Mouse (Mus musculus): Measurements from ENCODE around the gene Gnl1. TPM values are rescaled to one million over a fixed set of nuclear protein-coding genes. Genes with fewer than 3 reads are reported as not detected.

The Gnl1 gene
- polyA plus RNA-seq, 1 experiment from 2014 or later, result 37.6 TPM

DNA sequence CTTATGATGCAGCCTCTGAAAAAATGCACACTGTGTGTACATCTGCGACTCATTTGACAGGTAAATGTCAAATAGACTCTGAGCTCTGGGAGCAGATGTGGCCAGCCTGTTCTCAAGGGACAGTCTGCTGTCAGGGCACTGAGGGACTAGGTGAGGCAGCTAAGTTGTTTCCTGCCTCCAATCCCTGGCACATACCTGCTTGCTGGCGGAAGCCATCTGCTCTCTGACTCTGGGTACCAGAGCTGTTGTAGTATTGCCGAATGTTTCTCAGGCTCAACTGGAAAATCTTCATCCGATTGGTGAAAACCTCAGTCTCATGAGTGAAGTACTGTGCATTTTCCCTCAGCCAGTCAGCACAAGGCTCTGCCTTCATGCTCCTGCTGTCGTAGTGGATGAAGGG, 37.4 kb downstream of the Gnl1 start:
- Histone ChIP-seq H3K4me3 (ENCODE audit: low read depth, low read length) (no peak overlapping the region), H3K27me3 (ENCODE audit: control insufficient read depth, insufficient read depth, low read length) (no peaks in the 10 kb centered on the region), H3K4me1 (ENCODE audit: control insufficient read depth, insufficient read depth, low read length) (no peaks in the 10 kb centered on the region), H3K36me3 (ENCODE audit: control insufficient read depth, insufficient read depth, low read length) (no peaks in the 10 kb centered on the region), H3K4me2 (replicated peaks; ENCODE audit: low read depth, low read length) (no peak overlapping the region), H3K9me3 (ENCODE audit: control insufficient read depth, low read depth, low read length) (no peaks in the 10 kb centered on the region), H3K9ac (replicated peaks; ENCODE audit: low read depth, low read length) (no peak overlapping the region), H3K27ac (ENCODE audit: low read length) (no peak overlapping the region)
- WGBS, result 84% methylated on average over 5 of the region's 5 CpGs
- ATAC-seq (ENCODE audit: insufficient number of reproducible peaks, insufficient read depth, low FRiP score, low read depth), result no peak

DNA sequence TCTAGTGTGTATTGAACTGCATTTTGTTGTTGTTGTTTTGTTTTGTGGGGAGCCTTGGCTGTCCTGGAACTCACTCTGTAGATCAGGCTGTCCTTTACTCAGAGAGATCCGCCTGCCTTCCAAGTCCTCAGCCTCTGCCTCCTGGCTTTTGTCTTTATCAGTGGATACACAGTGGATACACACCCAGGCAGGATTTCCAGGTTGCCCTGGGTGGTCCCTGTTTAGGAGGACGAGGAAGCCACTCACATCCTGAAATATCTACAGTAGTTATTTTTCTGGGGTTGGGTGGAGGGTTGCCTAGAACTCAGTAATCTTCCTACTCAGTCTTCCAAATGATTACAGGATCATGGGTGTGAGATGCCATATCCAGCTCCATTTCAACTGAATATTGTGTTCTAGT, 39.3 kb downstream of the Gnl1 start:
- Histone ChIP-seq H3K4me3 (ENCODE audit: low read depth, low read length) (no peak overlapping the region), H3K9me3 (ENCODE audit: control insufficient read depth, low read depth, low read length) (no peaks in the 10 kb centered on the region), H3K9ac (replicated peaks; ENCODE audit: low read depth, low read length) (no peak overlapping the region), H3K27me3 (ENCODE audit: control insufficient read depth, insufficient read depth, low read length) (no peaks in the 10 kb centered on the region), H3K27ac (ENCODE audit: low read length) (no peak overlapping the region), H3K4me2 (replicated peaks; ENCODE audit: low read depth, low read length) (no peak overlapping the region), H3K4me1 (ENCODE audit: control insufficient read depth, insufficient read depth, low read length) (no peaks in the 10 kb centered on the region), H3K36me3 (ENCODE audit: control insufficient read depth, insufficient read depth, low read length) (no peaks in the 10 kb centered on the region)
- ATAC-seq (ENCODE audit: insufficient number of reproducible peaks, insufficient read depth, low FRiP score, low read depth), result no peak
- 66% methylated on average over 2 of the region's 2 CpGs for WGBS

DNA sequence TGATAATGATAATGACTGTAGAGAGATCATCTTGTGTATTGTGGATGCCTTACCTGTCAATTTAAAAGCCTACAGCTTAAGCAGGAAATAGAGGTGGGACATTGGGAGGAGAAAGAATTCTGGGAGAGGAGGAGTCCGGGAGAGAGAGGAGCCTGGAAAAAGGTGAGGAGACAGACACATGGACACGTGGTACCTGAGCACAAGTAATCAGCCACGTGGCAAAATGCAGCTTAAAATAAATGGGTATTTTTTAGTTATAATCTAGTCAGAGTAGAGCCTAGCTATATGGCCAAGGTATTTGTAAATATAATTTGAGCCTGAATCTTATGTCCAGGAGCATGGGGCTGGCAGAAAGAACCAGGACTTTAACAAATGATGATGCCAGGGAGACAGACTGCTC, 39.9 kb downstream of the Gnl1 start:
- no peaks in the 10 kb centered on the region for H3K9me3 ChIP-seq (ENCODE audit: control insufficient read depth, low read depth, low read length)
- WGBS, result 63% methylated on average over 3 of the region's 3 CpGs
- no peak overlapping the region for H3K4me3 ChIP-seq (ENCODE audit: low read depth, low read length)
- H3K36me3 ChIP-seq (ENCODE audit: control insufficient read depth, insufficient read depth, low read length), result no peaks in the 10 kb centered on the region
- H3K4me2 ChIP-seq (replicated peaks; ENCODE audit: low read depth, low read length), result no peak overlapping the region
- H3K27ac ChIP-seq (ENCODE audit: low read length), result no peak overlapping the region
- no peak for ATAC-seq (ENCODE audit: insufficient number of reproducible peaks, insufficient read depth, low FRiP score, low read depth)
- H3K4me1 ChIP-seq (ENCODE audit: control insufficient read depth, insufficient read depth, low read length), result peaks cover 4% of the 10 kb centered on the region; the same call in 1 of the 2 replicates
- no peak overlapping the region for H3K9ac ChIP-seq (replicated peaks; ENCODE audit: low read depth, low read length)
- no peaks in the 10 kb centered on the region for H3K27me3 ChIP-seq (ENCODE audit: control insufficient read depth, insufficient read depth, low read length)

DNA sequence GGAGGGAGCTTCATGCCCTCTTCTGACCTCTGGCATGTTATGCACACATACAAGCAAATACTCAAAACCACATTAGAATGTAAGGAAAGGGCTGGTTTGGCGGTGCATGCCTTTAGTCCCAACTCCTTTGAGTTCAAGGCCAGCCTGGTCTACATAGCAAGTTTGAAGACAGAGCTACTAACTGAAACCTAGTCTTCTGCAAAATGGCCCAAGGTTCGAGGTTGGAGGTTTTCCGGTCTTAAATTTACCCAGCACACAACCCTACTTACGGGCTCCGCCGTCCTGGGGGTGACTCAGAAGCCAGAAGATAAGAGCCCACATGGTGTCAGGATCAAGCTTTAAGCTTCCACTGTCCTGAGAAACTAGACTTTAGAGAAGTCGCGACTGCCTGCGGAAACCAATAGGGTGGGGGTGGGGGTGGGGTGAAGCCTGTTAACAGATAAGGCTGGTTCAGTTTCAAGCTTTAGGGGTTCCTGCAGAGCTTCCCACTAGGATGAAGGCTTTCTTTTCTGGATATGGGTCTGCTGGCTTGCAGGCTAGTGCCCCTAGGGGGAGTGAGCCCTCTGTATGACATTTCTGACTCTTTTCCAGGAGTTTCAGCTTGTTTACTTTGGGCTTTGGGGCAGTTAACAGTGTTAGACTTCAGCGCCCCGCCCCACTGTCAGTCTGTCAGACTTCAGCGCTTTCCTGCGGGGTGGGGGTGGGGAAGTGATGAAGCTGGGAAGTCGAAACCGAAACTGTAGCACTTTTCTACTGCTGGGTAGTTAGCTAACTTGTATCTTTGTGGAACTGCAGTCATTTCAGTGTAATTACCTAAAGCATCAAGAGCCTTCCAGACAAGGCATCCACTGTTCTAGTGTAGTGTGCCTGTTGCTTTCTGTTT, 40.8 kb downstream of the Gnl1 start, which contains the start of gene H2-T24:
H2-T24 (minus strand) TSS at position 370 of the 883 bp plus-strand sequence.
- WGBS, result 33% methylated on average over 15 of the region's 15 CpGs
- H3K27me3 ChIP-seq (ENCODE audit: control insufficient read depth, insufficient read depth, low read length), result no peaks in the 10 kb centered on the region
- H3K36me3 ChIP-seq (ENCODE audit: control insufficient read depth, insufficient read depth, low read length), result no peaks in the 10 kb centered on the region
- H3K4me2 ChIP-seq (replicated peaks; ENCODE audit: low read depth, low read length), result no peak within 1 kb of the TSS; the same call in 1 of the 2 replicates
- H3K4me3 ChIP-seq (ENCODE audit: low read depth, low read length), result no peak within 1 kb of the TSS
- peak; percentile 50; the same call in 1 of the 2 replicates for ATAC-seq (ENCODE audit: insufficient number of reproducible peaks, insufficient read depth, low FRiP score, low read depth)
- no peaks in the 10 kb centered on the region for H3K9me3 ChIP-seq (ENCODE audit: control insufficient read depth, low read depth, low read length)
- H3K9ac ChIP-seq (replicated peaks; ENCODE audit: low read depth, low read length), result no peak within 1 kb of the TSS
- peaks cover 6% of the 10 kb centered on the region; the same call in 1 of the 2 replicates for H3K4me1 ChIP-seq (ENCODE audit: control insufficient read depth, insufficient read depth, low read length)
- no peak within 1 kb of the TSS for H3K27ac ChIP-seq (ENCODE audit: low read length)

DNA sequence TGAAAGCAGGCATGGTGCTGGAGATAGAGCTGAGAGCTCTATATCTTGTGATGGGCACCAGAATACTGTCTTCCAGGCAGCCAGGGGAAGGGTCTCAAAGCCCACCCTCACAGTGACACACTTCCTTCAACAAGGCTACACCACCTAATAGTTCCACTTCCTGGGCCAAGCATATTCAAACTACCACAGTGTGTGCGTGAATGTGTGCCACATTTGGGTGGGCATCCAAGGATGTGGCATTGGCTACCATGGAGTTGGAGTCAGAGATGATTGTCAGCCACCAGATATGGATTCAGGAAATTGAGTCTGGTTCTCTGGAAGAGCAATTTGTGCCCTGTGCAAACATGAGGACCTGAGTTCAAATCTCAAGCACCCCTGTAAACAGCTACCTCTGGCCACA, 41.7 kb downstream of the Gnl1 start:
- 88% methylated on average over 1 of the region's 1 CpGs for WGBS
- Histone ChIP-seq H3K4me2 (replicated peaks; ENCODE audit: low read depth, low read length) (no peak overlapping the region; the same call in 1 of the 2 replicates), H3K27me3 (ENCODE audit: control insufficient read depth, insufficient read depth, low read length) (no peaks in the 10 kb centered on the region), H3K36me3 (ENCODE audit: control insufficient read depth, insufficient read depth, low read length) (no peaks in the 10 kb centered on the region), H3K4me3 (ENCODE audit: low read depth, low read length) (no peak overlapping the region), H3K9ac (replicated peaks; ENCODE audit: low read depth, low read length) (no peak overlapping the region), H3K9me3 (ENCODE audit: control insufficient read depth, low read depth, low read length) (no peaks in the 10 kb centered on the region), H3K4me1 (ENCODE audit: control insufficient read depth, insufficient read depth, low read length) (peaks cover 6% of the 10 kb centered on the region; the same call in 1 of the 2 replicates), H3K27ac (ENCODE audit: low read length) (no peak overlapping the region)
- ATAC-seq (ENCODE audit: insufficient number of reproducible peaks, insufficient read depth, low FRiP score, low read depth), result no peak

DNA sequence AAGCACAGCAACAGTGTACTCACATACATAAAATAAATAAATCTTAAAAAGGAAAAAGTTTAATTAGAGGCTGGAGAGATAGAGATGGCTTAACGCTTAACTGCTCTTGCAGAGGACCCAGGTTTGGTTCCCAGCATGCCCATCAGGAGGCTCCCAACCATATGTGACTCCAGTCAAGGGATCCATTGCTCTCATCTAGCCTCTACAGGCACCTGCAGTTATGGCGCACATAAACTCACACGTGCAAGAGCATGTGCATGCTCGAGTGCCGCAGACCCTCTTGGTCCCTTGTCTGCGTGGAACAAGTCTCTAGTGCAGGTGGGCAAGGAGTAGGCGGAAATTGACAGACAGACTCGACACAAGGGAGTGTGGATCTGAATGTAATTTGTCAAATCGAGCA, 42.4 kb downstream of the Gnl1 start:
- WGBS, result 94% methylated on average over 9 of the region's 9 CpGs
- Histone ChIP-seq H3K36me3 (ENCODE audit: control insufficient read depth, insufficient read depth, low read length) (no peaks in the 10 kb centered on the region), H3K9ac (replicated peaks; ENCODE audit: low read depth, low read length) (no peak overlapping the region), H3K4me2 (replicated peaks; ENCODE audit: low read depth, low read length) (no peak overlapping the region), H3K4me1 (ENCODE audit: control insufficient read depth, insufficient read depth, low read length) (peaks cover 6% of the 10 kb centered on the region; the same call in 1 of the 2 replicates), H3K27ac (ENCODE audit: low read length) (no peak overlapping the region), H3K9me3 (ENCODE audit: control insufficient read depth, low read depth, low read length) (no peaks in the 10 kb centered on the region), H3K4me3 (ENCODE audit: low read depth, low read length) (no peak overlapping the region), H3K27me3 (ENCODE audit: control insufficient read depth, insufficient read depth, low read length) (no peaks in the 10 kb centered on the region)
- no peak for ATAC-seq (ENCODE audit: insufficient number of reproducible peaks, insufficient read depth, low FRiP score, low read depth)

DNA sequence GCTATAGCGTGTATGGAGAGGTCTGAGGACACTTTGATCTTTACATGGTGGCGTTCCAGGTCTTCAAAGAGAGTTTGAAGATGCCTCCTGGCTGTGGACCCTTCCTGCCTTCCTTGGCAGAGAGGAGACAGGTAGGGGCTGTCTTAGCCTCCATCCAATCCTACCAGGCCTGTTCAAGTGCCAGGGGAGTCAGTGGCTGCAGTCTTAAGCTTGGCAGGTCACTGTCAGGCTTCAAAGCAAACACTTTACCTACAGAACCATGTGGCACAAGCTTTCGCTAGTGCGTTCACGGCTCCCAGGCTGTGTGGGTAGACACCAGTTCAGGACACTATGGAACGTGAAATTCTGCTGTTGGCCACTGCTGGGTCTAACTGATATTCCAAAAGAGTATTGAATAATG, 43.3 kb downstream of the Gnl1 start:
- no peaks in the 10 kb centered on the region for H3K36me3 ChIP-seq (ENCODE audit: control insufficient read depth, insufficient read depth, low read length)
- no peak overlapping the region for H3K4me2 ChIP-seq (replicated peaks; ENCODE audit: low read depth, low read length)
- ATAC-seq (ENCODE audit: insufficient number of reproducible peaks, insufficient read depth, low FRiP score, low read depth), result no peak
- H3K9me3 ChIP-seq (ENCODE audit: control insufficient read depth, low read depth, low read length), result no peaks in the 10 kb centered on the region
- 90% methylated on average over 6 of the region's 6 CpGs for WGBS
- H3K27me3 ChIP-seq (ENCODE audit: control insufficient read depth, insufficient read depth, low read length), result no peaks in the 10 kb centered on the region
- no peak overlapping the region for H3K4me3 ChIP-seq (ENCODE audit: low read depth, low read length)
- H3K4me1 ChIP-seq (ENCODE audit: control insufficient read depth, insufficient read depth, low read length), result peaks cover 6% of the 10 kb centered on the region; the same call in 1 of the 2 replicates
- H3K9ac ChIP-seq (replicated peaks; ENCODE audit: low read depth, low read length), result no peak overlapping the region
- H3K27ac ChIP-seq (ENCODE audit: low read length), result no peak overlapping the region

DNA sequence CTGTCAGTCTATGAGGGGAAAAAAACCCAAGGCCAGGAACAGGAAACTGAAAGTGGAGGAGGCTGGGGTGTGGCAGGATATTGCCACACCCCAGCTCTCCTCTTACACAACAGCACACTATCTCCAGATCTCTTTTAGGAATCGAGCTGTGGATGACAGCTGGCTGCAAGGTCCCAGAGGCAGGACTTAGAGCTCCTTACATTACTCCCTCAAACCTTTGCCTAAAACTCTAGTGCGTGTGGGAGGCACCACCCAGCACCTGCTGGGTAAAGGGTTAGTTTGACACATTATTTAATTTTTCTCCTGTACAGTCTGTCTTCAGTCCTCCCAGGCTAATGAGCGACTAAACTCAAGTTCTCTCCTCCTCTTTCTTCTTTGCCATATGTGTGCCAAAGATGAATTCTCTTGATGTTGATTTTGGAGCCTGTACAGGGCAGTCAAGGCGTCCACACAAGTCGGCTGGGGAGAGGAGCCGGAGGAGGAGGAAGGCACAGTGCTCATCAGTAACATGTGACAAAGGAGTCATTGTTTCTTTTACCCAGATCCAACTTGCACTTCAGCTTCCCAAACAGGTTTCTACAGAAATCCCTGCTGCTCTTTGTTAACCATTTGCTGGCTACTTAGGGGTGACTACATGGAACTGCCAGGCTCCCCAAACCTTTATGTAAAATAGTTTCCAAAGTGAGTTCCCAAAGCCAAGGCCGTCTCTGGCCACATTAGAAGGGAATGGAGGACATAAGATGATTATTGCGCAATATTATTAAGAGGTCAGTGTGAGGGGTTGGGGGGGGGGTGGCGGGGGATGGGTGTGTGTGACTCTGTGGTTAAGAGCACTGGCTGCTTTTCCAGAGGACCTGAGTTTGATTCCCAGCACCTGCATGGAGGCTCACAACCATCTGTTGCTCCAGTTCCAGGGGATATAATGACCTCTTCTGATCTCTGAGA, 44.3 kb downstream of the Gnl1 start:
- H3K9ac ChIP-seq (replicated peaks; ENCODE audit: low read depth, low read length), result no peak overlapping the region
- no peak for ATAC-seq (ENCODE audit: insufficient number of reproducible peaks, insufficient read depth, low FRiP score, low read depth)
- peaks cover 6% of the 10 kb centered on the region; the same call in 1 of the 2 replicates for H3K4me1 ChIP-seq (ENCODE audit: control insufficient read depth, insufficient read depth, low read length)
- H3K4me2 ChIP-seq (replicated peaks; ENCODE audit: low read depth, low read length), result no peak overlapping the region
- H3K27me3 ChIP-seq (ENCODE audit: control insufficient read depth, insufficient read depth, low read length), result no peaks in the 10 kb centered on the region
- H3K36me3 ChIP-seq (ENCODE audit: control insufficient read depth, insufficient read depth, low read length), result no peaks in the 10 kb centered on the region
- WGBS, result 51% methylated on average over 9 of the region's 9 CpGs
- H3K9me3 ChIP-seq (ENCODE audit: control insufficient read depth, low read depth, low read length), result no peaks in the 10 kb centered on the region
- H3K27ac ChIP-seq (ENCODE audit: low read length), result peak overlapping the region; percentile 7; the same call in 1 of the 2 replicates
- no peak overlapping the region for H3K4me3 ChIP-seq (ENCODE audit: low read depth, low read length)

Measured in stomach, embryonic 14.5 days (tissue).